Mouse (Mus musculus) frontal cortex, adult (tissue): ENCODE results near the gene Upk1a.
A peak's percentile ranks its signal among the peaks of the same experiment; 100 is the strongest.

Experiments used
- ATAC-seq: cut with Nextera tagmentation; 2 replicates; pipeline ENCODE4 v1.9.2; 2017; ENCODE audit warnings: mild to moderate bottlenecking, moderate library complexity, mixed read lengths; ENCODE audit not compliant: low TSS enrichment

The Upk1a gene

DNA sequence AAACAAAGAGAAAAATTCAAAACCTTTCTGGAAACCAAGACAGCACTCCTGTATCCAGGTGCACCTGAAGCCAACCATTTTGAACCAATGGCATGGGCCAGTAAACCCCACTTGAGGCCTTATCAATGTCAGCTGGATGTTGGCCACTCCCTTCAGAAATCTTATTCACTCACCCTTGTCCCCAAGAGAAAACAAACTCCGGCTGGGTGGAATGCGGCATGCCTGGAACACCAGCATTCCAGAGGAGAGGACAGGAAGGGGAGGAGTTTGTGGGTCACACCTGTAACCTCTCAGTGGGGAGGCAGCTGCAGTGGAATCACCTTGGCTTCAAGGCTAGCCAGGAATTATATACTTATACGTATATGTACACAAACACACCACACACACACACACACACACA is 10.1 kb downstream of the Upk1a start:
- ATAC-seq = no peak

DNA sequence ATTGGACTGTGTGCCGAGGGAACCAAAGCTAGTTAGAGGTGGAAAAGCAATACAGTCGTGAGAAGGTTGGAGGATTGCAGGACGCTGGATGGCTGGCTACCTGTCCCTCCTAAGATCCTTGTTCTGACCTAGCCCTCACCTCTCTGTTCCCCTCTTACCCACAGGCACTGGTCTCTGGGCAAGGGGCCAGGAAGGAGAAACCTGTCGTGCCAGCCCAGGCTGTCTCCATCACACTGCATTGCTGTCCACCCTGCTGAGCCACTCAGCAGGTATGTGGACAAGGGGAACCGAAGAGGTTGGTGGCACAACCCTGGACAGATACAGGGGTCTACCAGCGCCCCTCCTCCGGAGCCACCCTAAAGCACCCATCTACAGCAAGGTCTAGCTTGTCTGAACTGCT is 12.0 kb downstream of the Upk1a start:
- ATAC-seq = no peak

DNA sequence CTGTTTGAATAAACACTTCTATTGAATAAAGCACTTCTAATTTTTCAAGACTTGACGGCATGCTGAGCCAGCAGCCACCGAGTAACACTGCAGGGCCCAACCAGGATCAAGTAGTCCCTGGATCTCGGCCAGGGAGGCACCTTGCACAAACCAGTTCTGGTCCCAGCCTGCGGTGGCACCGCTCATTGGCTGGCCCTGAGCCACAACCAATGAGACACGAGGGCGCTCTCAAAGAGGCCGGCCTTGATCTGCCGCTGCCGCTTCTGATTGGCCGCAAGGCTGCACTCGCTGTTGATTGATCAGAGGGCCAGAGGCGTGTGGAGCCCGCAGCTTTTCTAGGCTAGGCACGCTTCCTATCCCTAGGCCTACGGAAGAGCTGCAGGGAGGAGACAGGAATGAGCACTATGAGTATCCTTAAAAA is 12.7 kb downstream of the Upk1a start:
- ATAC-seq = peak; percentile 98

DNA sequence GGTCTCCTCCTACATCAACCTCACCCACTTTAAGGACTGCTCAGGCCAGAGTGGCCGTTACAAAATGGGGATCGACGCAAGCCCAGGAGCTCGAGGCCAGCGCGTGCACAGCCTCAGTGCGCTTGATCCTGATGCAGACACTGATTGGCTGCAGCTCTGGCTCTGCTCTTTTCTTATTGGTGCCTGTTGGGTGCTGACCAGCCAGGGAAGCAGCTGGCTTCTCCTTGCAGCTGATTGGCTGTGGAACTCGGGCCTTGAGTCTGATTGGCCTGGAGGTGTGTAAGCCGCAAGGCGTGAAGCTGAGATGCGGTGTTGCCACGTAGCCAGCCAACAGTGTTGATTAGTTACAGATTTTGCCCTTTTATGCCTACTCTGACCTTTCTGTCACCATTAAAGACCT is 13.9 kb downstream of the Upk1a start, which contains the start of gene Zbtb32:
Zbtb32 (minus strand) TSS at position 124 of the 400 bp plus-strand sequence.
- ATAC-seq = no peak

DNA sequence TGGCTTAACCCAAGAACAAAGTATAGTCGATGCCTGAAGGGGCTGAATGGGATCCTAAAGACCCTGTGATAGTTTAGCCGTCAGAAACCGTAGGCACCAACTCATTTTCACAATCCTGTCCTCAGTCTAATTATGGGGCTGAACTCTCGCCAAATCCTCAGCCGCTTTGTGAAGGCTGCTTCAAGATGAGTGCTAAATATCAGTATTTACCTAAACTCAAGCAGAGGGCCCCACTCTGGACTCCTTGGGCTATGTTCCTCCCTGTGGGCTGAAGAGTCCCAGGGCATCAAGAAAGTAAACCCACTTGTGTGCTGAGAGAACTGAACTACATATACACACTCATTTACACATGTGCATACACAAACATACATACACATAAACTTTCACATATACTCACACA is 15.8 kb downstream of the Upk1a start:
- no peak for ATAC-seq

DNA sequence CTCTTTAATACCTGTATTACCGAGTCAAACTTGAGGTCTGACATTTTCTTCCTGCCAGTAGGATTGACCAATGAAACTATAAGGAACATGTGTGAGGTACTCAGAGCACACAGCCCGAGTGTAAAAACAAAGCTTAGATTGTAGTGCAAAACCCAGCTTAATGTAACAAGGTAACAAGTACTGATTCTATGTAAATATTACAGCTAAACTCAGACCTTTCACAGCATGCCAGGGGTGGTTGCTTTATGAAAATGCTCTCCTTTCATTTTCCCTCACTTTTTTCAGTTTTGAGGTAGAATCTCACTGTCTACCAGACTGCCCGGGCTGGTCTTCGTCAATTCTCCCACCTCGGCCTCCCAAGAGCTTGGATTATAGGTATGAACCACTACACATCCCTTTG is 16.6 kb downstream of the Upk1a start:
- no peak for ATAC-seq

DNA sequence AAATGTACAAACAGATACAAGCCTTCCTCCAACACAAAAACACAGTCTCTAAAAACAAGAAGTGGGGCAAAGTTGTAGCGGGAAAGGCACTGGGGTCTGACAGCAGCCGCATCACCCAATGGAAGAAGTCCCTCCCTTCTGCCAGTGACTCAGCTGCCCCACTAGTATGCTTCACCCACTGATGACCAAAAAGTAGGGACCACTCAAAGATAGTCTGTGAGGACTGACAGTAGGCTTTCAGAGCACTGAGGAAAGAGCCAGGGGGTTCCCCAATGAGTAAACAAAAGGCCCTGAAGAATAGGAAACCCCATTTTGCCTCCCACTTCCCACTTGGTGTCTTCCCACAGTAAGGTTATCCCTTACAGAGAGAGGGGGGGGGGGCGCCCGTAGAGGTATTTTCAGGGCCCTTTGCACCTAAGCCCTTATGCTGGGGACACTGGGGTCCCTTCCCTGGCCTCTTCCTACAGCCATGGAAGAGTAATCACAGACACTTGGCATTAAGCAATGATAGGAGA is 18.1 kb downstream of the Upk1a start:
- no peak for ATAC-seq

DNA sequence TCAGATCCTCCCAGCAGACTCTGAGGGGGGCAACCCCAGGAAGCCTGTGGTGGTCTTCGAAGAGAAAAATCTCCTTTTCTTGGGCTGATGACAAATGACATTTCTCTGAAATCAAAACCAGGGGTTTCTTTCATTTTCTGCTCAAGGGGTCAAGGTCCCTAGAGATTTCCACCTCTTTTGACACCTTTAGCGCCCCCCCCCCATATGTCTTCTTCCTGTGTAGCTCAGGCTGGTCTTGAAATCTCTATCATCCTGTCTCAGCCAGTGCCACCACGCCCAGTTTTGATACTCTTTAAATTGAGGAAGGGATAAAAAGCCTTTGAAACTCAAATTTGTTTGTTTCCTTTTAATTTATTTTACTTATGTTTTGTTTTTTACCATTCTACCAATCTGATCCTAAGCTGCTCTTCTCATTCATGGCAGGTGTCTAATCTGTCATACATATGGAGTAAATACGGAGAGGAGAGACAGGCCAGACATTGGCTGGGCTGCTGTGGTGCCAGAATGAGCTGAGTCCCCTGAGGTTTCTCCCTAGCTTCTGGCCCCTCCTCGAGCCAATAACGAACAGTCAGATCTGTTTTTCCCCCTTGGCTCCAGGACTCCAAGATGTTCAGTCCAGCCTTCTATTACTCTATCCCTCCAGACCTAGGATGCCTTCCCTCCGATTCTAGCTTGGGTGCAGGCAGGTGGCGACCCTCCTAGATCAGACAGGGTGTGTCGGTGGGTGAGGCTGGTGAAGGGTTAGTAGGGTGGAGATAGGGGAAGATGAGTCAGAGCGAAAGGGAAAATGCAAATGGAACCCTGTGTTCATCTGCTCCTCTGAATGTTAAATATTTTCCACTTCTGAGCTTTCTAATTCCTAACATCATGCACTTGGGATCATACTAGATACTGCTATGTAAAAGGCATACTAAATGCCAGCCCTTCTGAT is 18.8 kb downstream of the Upk1a start:
- no peak for ATAC-seq

DNA sequence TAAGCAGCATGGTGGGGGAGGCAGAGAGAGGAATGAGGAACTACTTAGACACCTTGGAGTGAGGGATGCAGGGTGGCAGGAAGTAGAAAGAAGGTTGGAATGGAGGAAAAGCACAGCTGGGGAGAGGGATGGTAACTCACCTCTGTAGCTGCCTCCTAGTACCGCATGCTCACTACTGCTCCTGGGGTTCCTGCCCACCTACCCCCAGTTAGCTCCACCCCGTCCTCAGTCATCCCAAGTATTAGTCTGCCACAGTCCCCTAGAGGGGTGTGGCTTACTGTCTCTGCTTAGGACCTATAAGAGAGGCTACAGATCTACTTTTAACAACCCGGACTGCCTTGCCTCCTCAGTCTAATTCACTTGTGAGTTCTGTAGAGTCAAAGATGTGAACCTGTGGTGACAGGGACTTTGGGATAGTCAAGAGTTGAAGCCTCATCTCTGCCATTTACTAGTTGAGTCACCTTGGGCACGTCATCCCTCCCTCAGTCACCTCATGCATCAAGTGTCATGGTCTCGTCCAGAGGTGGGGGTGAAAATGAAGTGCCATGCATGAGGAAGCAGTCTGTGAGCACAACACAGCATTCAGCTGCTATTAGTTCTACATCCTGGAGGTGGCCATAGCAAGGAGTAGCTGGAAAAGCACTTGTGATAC is 19.7 kb downstream of the Upk1a start:
- no peak for ATAC-seq

DNA sequence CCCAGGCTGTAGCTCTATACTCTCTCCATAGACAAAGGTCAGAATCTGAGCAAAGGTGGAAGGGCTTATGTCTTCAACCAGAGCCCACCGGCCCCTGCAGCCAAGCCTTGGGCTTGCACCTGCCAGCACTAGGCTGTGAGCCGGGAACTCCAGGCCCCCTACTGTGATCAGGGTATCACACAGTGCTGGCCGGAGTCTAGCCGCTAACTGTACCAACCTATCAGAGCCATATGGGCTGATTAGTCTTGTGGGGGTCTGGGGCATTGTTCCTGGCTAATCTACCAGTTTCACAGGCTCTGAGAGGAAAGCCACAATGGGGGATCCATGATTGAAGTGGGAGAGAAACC is 21.1 kb downstream of the Upk1a start:
- ATAC-seq = no peak

DNA sequence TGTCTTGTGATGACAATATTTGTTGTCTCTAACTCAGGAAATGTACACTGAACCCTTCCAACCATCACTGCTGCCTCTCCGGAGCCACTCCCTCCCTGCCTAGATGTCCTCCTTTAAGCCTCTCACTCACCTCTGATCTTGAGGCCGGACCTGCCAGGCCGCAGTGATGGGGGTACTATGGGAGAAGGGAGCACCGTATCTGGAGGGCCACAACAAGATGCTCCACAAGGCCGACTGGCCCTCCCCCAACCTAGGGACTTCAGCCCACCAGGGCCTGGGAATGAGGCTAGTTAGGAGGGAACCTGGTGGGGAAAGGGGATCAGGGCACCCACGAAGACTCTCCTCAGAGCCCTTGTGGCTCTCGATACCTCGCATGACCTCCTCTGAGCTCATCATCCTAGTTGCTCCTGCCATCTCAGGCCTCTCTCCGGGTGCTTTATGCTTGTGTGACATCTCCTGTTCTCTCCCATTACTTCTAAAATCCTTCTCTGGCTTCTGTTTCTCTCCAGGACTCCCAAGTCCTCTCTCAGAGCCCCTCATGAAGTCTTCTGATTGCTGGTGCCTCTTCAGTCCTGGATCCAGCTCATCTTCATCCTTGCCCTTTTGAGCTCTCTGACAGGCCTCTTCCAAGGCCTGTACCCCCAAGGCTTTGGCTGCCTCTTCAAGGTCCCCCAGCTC is 21.6 kb downstream of the Upk1a start:
- no peak for ATAC-seq

DNA sequence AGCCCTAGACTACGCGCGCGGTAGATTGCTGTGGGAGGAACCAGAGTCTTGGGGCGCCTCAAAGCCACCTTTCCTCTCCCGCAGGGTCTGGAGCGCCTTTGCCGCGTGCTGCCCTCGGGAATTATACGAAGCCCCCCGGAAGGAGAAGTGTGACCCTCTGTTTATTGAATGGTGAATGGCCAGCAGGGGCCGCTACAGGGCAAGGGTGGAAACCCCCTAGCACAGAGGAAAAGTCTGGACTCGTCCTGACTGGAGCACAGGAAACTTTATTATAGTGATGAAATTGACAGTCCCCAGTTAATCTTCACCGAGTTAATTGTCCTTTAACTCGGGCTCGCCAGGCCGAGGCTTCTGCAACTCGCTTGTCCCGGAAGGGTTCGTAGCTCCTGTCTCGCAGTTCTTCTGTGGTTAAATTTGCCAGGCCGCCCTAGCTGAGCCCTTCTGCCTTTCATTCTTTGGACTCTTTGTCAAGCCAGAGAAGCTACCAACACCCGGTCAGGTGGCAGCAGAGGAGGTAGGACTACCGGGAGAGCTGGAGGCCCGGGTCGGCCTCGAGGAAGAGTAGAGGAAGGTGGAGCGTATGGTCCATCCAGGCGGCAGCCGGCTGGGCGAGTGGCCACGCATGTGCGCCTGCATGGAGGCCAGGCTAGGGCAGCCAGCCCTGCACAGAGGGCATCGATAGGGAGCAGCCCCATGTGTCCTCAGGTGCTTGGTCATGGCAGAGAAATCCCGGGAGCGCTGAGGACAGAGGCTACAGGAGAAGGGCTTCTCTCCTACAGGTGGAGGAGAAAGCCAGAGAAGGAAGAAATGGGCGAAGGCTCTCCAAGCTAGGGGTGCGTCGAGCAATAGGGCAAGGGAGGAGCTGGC is 23.0 kb downstream of the Upk1a start:
- peak; percentile 29; the same call in 1 of the 2 replicates for ATAC-seq

DNA sequence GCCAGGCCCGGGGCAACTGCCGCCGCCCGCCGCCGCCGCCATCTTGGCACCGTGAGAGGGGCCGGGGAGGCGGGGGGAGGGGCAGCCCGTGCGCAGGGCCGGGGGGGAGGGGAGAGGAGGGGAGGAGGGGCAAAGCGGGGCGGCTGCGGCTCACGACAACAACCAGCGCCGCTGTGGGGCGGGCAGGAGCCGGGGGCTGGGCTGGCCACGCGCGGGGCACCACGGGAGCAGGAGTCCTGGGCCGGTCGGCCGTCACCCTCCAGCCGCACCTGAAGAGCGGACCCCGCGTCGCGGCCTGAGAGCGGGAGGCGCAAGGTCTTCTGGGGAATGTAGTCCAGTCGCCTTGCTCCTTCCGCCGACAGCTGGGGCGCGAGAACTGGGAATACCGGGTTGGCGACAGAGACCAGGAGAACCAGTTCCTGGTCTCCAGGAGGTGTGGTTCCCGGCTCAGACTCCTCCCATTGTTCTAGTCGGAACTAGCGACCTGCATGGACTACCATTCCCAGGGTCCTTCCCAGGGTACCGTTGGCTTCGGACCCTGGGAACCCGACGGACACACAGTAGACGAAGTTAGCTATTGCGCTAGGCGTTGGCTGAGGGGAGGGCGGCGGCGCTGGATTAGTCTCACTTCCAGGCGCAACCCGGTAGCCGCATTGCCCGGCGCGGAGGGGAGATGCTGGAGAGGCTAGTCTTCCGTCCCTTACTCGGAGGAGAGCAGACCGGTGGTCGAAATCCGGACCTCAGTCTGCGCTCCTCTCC is 23.8 kb downstream of the Upk1a start, which contains the start of gene Kmt2b:
Kmt2b (minus strand) TSS at position 51 of the 759 bp plus-strand sequence.
- ATAC-seq = peak; percentile 90

DNA sequence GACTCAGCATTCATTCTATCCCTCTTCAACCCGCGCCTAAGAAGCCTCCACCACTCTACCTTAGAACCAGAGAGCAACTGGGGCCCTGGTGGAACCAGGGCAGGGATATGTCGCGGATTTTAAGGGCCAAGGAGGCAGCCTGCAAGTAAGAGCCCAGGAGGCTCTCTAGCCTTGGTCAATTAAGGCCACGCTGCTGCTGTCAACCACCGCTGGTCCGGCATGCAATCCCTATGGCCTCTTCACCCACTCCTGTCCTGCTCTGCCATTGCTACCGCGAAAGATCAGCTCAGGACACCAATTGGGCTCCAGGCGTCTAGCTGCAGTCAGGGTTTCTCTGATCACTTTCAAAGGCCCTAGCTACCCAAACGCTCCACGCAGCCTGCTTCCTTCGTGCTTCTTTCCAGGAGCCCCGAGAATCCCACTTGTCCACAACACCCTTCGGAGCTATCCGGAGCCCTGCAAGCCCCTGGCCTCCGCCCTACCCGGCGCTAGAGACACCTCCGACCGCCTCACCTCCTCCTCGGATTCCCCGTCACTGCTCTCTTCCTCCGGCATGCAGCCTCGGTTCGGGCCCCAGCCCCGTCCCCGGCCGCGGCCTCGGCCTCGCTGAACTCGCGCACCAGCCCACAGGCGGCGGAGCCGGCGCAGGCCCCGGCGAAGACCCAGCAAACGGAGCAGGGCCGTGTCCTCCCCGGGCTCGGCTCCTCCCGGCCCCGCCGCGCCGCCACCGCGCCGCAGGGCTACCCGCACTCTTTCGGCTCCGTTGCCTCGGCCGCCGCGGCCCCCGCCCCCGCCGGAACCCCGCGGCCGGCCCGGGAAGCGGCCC is 24.6 kb downstream of the Upk1a start:
- ATAC-seq = peak; percentile 4; the same call in 1 of the 2 replicates

DNA sequence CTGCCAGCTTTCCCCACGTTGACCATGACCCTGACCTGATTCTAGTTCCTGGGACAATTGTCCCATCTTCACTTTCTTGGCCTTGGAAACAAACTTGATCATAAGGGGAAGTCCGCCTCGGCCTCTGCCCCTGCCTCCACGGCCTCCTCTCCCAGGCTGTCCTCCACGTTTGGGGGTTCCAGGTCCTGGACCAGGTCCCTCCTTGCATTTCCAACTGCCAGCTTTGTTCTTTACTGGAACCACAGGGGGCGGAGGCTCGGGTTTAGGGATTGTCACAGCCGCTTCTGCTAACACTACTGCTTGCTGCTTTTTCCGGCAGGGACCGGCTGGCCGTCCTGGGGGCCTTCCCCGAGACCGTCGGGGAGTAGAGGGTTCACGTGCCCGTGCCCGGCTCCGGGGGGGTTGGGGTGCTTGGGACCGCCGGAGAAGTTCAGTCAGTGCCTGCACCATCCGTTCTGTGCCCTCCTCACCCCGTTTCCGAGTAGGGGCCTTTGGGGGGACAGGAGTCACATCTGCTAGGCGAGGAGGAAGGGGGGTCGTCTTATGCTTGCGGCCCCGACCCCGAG is 26.1 kb downstream of the Upk1a start:
- no peak for ATAC-seq

DNA sequence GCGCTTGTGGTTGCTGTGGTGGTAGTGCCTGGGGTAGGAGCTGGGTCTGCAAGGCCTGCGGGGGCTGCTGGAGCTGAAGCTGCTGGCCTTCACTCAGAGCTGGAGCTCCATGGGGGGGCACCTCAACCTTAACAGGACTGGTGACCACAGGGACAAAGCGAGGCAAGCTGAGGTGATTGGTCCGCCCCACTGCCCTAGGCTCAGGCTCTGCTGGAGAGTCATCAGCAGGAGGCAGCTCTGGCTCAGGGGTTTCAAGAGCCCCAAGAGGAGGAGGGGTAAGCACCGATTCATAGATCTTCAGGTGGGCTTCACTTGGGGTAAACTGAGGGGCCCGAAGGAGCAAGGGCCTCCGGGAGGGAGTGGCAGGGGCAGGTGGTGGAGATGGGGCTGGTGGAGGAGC is 27.5 kb downstream of the Upk1a start:
- ATAC-seq = no peak

DNA sequence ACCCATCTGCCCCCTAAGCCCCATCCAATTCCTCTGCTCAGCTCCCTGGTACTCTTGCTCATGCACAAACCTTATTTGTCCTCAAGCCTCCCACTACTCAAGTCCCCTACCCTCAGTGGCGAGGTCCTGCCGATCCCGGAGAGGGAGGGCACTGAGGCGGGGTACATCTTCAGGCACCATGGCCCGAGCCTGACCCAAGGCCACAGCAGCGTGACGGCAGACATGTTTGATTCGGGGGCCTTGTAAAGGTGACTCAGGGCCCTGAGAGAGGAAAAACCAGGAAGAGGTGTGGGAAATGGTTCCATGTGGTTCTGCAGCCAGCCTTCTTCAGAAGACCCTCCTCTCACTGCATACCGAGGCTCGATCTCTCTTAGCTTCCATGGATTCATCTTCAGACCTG is 28.3 kb downstream of the Upk1a start:
- ATAC-seq = no peak

DNA sequence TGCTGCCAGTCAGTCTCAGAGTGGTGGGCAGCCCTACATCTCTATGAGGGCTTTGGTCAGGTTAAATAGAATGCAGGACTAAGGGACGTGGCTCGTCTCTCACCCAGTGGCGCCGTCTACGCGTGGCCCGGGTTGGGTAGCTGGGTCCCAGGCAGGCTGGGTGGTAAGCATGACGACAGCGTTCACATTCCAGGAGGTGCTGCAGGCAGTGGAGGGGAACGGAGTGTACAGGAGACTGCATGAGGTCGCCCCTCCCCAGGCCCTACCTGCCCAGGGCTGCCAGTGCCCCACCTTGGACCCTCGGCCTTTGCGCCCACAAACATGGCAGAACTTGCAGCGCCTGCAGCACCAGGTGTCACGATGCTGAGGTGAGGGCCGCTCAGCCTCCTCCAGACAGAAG is 31.1 kb downstream of the Upk1a start:
- no peak for ATAC-seq

DNA sequence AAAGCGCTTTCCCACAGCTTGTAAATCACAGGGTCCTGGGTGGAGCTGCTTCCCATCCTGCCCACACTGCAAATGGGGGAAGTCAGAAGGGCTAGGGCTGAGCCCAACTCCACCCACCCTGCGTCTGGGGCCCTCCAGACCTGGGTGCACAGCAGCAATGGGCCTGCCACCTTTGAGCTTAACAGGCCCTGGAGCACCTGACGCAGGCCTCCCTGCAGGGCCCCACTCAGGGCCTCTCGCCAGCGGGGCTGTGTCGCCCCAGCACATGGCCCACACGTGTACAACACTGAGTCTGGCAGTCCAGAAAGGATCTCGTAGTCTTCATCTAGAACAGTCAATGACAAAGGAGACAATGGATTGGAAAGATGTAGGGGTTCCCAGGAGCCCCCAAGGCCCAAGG is 32.7 kb downstream of the Upk1a start:
- ATAC-seq = no peak
